Mouse (Mus musculus) thymus, postnatal 36 days (tissue): ENCODE measurements around the gene Cd55.
"Not testable (repeated sequence)": the region's sequence is repeated elsewhere in the genome, so short reads cannot be mapped to it uniquely, and the experiment has no call there.

Experiments
- DNase-seq, 2 experiments: peaks; one replicate each; pipeline ENCODE4 v3.0.0; 2022; ENCODE audit warnings: mixed read lengths in 2 of 2

Cd55 gene

DNA sequence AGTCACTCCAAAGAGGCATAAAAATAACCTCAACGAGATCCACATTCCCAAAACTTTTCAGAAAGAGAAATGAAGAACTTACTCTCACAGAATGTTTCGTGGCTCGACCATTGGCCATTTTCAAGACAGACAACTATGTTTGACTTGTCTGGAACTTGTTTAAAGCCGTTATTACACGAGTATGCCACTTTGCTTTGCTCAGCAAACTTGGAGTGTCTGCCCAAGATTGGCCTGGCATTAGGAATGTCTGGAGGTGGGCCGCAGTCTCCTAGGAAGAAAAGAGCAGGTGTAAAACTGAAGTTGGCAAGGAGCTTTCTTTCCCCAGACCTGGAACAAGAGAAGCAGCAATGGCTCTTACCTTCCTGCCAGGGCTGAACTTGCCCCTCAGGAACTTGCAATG lies 40.5 kb downstream of the Cd55 start:
- DNase-seq, result not testable (repeated sequence)

DNA sequence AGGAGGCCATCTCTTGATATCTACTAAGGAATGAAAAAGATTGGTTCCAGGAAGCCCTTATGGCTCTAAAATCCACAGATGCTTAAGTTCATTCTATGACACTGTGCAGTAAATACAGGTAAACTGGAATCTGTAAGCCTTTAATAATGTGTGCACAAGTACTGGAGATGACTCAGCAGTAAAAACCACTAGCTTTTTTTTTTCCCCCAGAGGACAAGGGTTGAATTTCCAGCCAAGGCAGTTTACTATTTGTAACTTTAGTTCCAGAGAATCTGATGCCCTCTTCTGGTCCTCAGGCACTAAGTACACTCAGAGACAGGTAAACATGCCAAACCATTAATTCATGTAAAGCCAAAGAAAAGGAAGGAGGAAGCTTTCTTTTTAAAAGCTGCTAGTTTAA lies 65.4 kb downstream of the Cd55 start:
- DNase-seq, result not testable (repeated sequence)
